Mouse (Mus musculus) cerebellum, adult 9-11 months (tissue): ENCODE measurements around the gene Klk14.
"Not testable (repeated sequence)": the region's sequence is repeated elsewhere in the genome, so short reads cannot be mapped to it uniquely, and the experiment has no call there.

Source experiments
- DNase-seq: peaks from one replicate; pipeline ENCODE4 v3.0.0; 2022

Gene Klk14

GRCm38 (mm10) chr7:43690118-43690517 is at the start of gene Klk14:
TSS of gene Klk14 (plus strand) at chr7:43690418.
- DNase-seq, result no peak

GRCm38 (mm10) chr7:43642587-43642986 is 47.6 kb upstream of the Klk14 start:
- no peak for DNase-seq

- no peak for DNase-seq
Observed at GRCm38 (mm10) chr7:43643046-43643652, 47.1 kb upstream of the Klk14 start.

GRCm38 (mm10) chr7:43652683-43653082 is 37.5 kb upstream of the Klk14 start:
- DNase-seq, result no peak

GRCm38 (mm10) chr7:43654519-43654918 is 35.7 kb upstream of the Klk14 start:
- DNase-seq, result no peak

GRCm38 (mm10) chr7:43656232-43656631 is 34.0 kb upstream of the Klk14 start:
- no peak for DNase-seq

GRCm38 (mm10) chr7:43660002-43660401 is 30.2 kb upstream of the Klk14 start, which contains the start of gene Siglece:
TSS of gene Siglece (minus strand) at chr7:43660161.
- no peak for DNase-seq

GRCm38 (mm10) chr7:43662804-43663203 is 27.4 kb upstream of the Klk14 start:
- DNase-seq, result no peak

GRCm38 (mm10) chr7:43667221-43667620 is 23.0 kb upstream of the Klk14 start:
- not testable (repeated sequence) for DNase-seq

- no peak for DNase-seq
Observed at GRCm38 (mm10) chr7:43668582-43668981, 21.6 kb upstream of the Klk14 start.

GRCm38 (mm10) chr7:43671064-43671808 is 19.0 kb upstream of the Klk14 start:
- DNase-seq, result peak; percentile 45

GRCm38 (mm10) chr7:43671809-43672580 is 18.2 kb upstream of the Klk14 start, which contains the start of gene Ctu1:
TSS of gene Ctu1 (plus strand) at chr7:43672016.
- DNase-seq, result peak; percentile 94

- peak; percentile 46 for DNase-seq
Observed at GRCm38 (mm10) chr7:43672581-43673260, 17.5 kb upstream of the Klk14 start.

- peak; percentile 30 for DNase-seq
Observed at GRCm38 (mm10) chr7:43675091-43675490, 15.1 kb upstream of the Klk14 start.

GRCm38 (mm10) chr7:43678517-43678916 is 11.7 kb upstream of the Klk14 start:
- DNase-seq, result no peak

GRCm38 (mm10) chr7:43680960-43681359 is 9.3 kb upstream of the Klk14 start:
- DNase-seq, result peak; percentile 20

GRCm38 (mm10) chr7:43682511-43682910 is 7.7 kb upstream of the Klk14 start:
- not testable (repeated sequence) for DNase-seq

- no peak for DNase-seq
Observed at GRCm38 (mm10) chr7:43685088-43685487, 5.1 kb upstream of the Klk14 start.

GRCm38 (mm10) chr7:43710031-43710430 is 19.8 kb downstream of the Klk14 start:
- no peak for DNase-seq

GRCm38 (mm10) chr7:43712267-43712666 is 22.0 kb downstream of the Klk14 start, which contains the start of gene Klk13:
TSS of gene Klk13 (plus strand) at chr7:43712567.
- no peak for DNase-seq

GRCm38 (mm10) chr7:43712917-43713316 is 22.7 kb downstream of the Klk14 start:
- no peak for DNase-seq

GRCm38 (mm10) chr7:43713741-43714351 is 23.6 kb downstream of the Klk14 start:
- no peak for DNase-seq
